Mouse (Mus musculus): ENCODE data around the gene Ccr9.
A peak's percentile ranks its signal among the peaks of the same experiment; 100 is the strongest.
"Not testable (repeated sequence)": the region's sequence is repeated elsewhere in the genome, so short reads cannot be mapped to it uniquely, and the experiment has no call there.

Gene Ccr9

GRCm38 (mm10) chr9:123678327-123679105 lies at the start of gene Ccr9, which contains the start of gene Slc6a20a:
TSS of gene Ccr9 (plus strand) at chr9:123678439.
TSS of gene Slc6a20a (minus strand) at chr9:123678885.
- DNase-seq (ENCODE audit: low read depth): no peak

- no peak for DNase-seq (ENCODE audit: low read depth)
Measured at GRCm38 (mm10) chr9:123631666-123632065, 46.6 kb upstream of the Ccr9 start.

- no peak for DNase-seq (ENCODE audit: low read depth)
Measured at GRCm38 (mm10) chr9:123632281-123632680, 46.0 kb upstream of the Ccr9 start, which contains the start of gene Slc6a20b. TSS of gene Slc6a20b (minus strand) at chr9:123632565.

- no peak for DNase-seq (ENCODE audit: low read depth)
Measured at GRCm38 (mm10) chr9:123632993-123633392, 45.2 kb upstream of the Ccr9 start.

GRCm38 (mm10) chr9:123636771-123637170 lies 41.5 kb upstream of the Ccr9 start:
- DNase-seq (ENCODE audit: low read depth): no peak

GRCm38 (mm10) chr9:123638231-123638630 lies 40.0 kb upstream of the Ccr9 start:
- no peak for DNase-seq (ENCODE audit: low read depth)

GRCm38 (mm10) chr9:123638668-123639089 lies 39.6 kb upstream of the Ccr9 start:
- DNase-seq (ENCODE audit: low read depth): peak; percentile 6

- no peak for DNase-seq (ENCODE audit: low read depth)
Measured at GRCm38 (mm10) chr9:123640106-123640505, 38.1 kb upstream of the Ccr9 start.

- DNase-seq (ENCODE audit: low read depth): no peak
Measured at GRCm38 (mm10) chr9:123649785-123650511, 28.3 kb upstream of the Ccr9 start.

GRCm38 (mm10) chr9:123651369-123651768 lies 26.9 kb upstream of the Ccr9 start:
- DNase-seq (ENCODE audit: low read depth): no peak

GRCm38 (mm10) chr9:123657457-123657856 lies 20.8 kb upstream of the Ccr9 start:
- no peak for DNase-seq (ENCODE audit: low read depth)

- peak; percentile 23 for DNase-seq (ENCODE audit: low read depth)
Measured at GRCm38 (mm10) chr9:123658981-123659380, 19.3 kb upstream of the Ccr9 start.

GRCm38 (mm10) chr9:123659986-123660676 lies 18.1 kb upstream of the Ccr9 start:
- DNase-seq (ENCODE audit: low read depth): not testable (repeated sequence)

- DNase-seq (ENCODE audit: low read depth): no peak
Measured at GRCm38 (mm10) chr9:123665645-123666044, 12.6 kb upstream of the Ccr9 start.

- DNase-seq (ENCODE audit: low read depth): no peak
Measured at GRCm38 (mm10) chr9:123679198-123679597, 959 bp downstream of the Ccr9 start.

GRCm38 (mm10) chr9:123683704-123684103 lies 5.5 kb downstream of the Ccr9 start:
- peak; percentile 35 for DNase-seq (ENCODE audit: low read depth)

- DNase-seq (ENCODE audit: low read depth): peak; percentile 70
Measured at GRCm38 (mm10) chr9:123686206-123686605, 8.0 kb downstream of the Ccr9 start.

- no peak for DNase-seq (ENCODE audit: low read depth)
Measured at GRCm38 (mm10) chr9:123688227-123688626, 10.0 kb downstream of the Ccr9 start.

- no peak for DNase-seq (ENCODE audit: low read depth)
Measured at GRCm38 (mm10) chr9:123695634-123696302, 17.5 kb downstream of the Ccr9 start.

GRCm38 (mm10) chr9:123701822-123702221 lies 23.6 kb downstream of the Ccr9 start:
- no peak for DNase-seq (ENCODE audit: low read depth)

GRCm38 (mm10) chr9:123709226-123709625 lies 31.0 kb downstream of the Ccr9 start:
- DNase-seq (ENCODE audit: low read depth): peak; percentile 7

- no peak for DNase-seq (ENCODE audit: low read depth)
Measured at GRCm38 (mm10) chr9:123713111-123713510, 34.9 kb downstream of the Ccr9 start.

Data from fibroblast of lung, adult 2 months (primary cell).